ENCODE assay signal across 9 mouse cellular contexts in genomic region chr10:94249575-94250456, GRCm38 (mm10). TPM values are rescaled to one million over a fixed set of nuclear protein-coding genes. Genes with fewer than 3 reads are reported as not detected.
DNase-seq lines count a peak whose midpoint lies in the region; ATAC-seq and TF ChIP-seq lines count a peak whose summit lies in the region.
"Had no signal": no experiment of that assay in that cellular context is flagged by ENCODE, and none has a peak within 500 bp of the region (broad histone marks: within the 10 kb centered on the region; RNA-seq: fewer than 3 reads in every experiment).

No protein-coding gene starts in this region.

- 35% methylated on average over 22 of the region's 22 CpGs for WGBS in kidney, postnatal 0 days
- 48% methylated on average over 22 of the region's 22 CpGs for WGBS in forebrain, embryonic 13.5 days
- WGBS in hindbrain, embryonic 16.5 days, result 35% methylated on average over 22 of the region's 22 CpGs
- WGBS in midbrain, embryonic 12.5 days, result 50% methylated on average over 22 of the region's 22 CpGs

- TF ChIP-seq CTCF in kidney, postnatal 0 days (IDR thresholded peaks at IDR 0.05; ENCODE audit: low read depth), result no peak

- H3K9me3 ChIP-seq in kidney, postnatal 0 days (replicated peaks; ENCODE audit: low read length), result no peaks in the 10 kb centered on the region
- H3K9me3 ChIP-seq in forebrain, embryonic 13.5 days (replicated peaks), result no peaks in the 10 kb centered on the region
- H3K9me3 ChIP-seq in hindbrain, embryonic 16.5 days (ENCODE audit: control insufficient read depth, low read length), result no peaks in the 10 kb centered on the region
- no peaks in the 10 kb centered on the region for H3K9me3 ChIP-seq in midbrain, embryonic 12.5 days

- peak; percentile 83; the same call in 1 of the 2 replicates for ATAC-seq in kidney, postnatal 0 days (replicated peaks; ENCODE audit: low FRiP score, low read depth)
- peak; percentile 93 for ATAC-seq in forebrain, embryonic 13.5 days
- peak; percentile 77 for ATAC-seq in hindbrain, embryonic 16.5 days
- peak; percentile 86 for ATAC-seq in midbrain, embryonic 12.5 days (ENCODE audit: low FRiP score, low read depth)

- H3K36me3 ChIP-seq in kidney, postnatal 0 days (ENCODE audit: insufficient read depth, low read length), result no peaks in the 10 kb centered on the region
- no peaks in the 10 kb centered on the region for H3K36me3 ChIP-seq in forebrain, embryonic 13.5 days (ENCODE audit: poor library complexity, severe bottlenecking)
- H3K36me3 ChIP-seq in hindbrain, embryonic 16.5 days (ENCODE audit: control insufficient read depth, insufficient read depth, low read length), result no peaks in the 10 kb centered on the region
- H3K36me3 ChIP-seq in midbrain, embryonic 12.5 days, result no peaks in the 10 kb centered on the region

- no peak overlapping the region for H3K4me2 ChIP-seq in kidney, postnatal 0 days (ENCODE audit: low read length)
- peak overlapping the region; percentile 36; the same call in 1 of the 2 replicates for H3K4me2 ChIP-seq in forebrain, embryonic 13.5 days
- peak overlapping the region; percentile 38 for H3K4me2 ChIP-seq in hindbrain, embryonic 16.5 days (ENCODE audit: low read length)
- peak overlapping the region; percentile 37 for H3K4me2 ChIP-seq in midbrain, embryonic 12.5 days (replicated peaks)

- H3K27me3 ChIP-seq in kidney, postnatal 0 days (ENCODE audit: insufficient read depth, low read length), result no peaks in the 10 kb centered on the region
- no peaks in the 10 kb centered on the region for H3K27me3 ChIP-seq in forebrain, embryonic 13.5 days
- no peaks in the 10 kb centered on the region for H3K27me3 ChIP-seq in hindbrain, embryonic 16.5 days (replicated peaks; ENCODE audit: control insufficient read depth, insufficient read depth, low read length)
- H3K27me3 ChIP-seq in midbrain, embryonic 12.5 days, result no peaks in the 10 kb centered on the region

- DNase-seq in kidney, postnatal 0 days (ENCODE audit: low spot score), result peak; percentile 63
- DNase-seq in kidney, adult 11 months, result no peak
- peak; percentile 27 for DNase-seq in adrenal gland, postnatal 14 days
- DNase-seq in cerebellum, adult 9-11 months, result no peak
- DNase-seq in kidney, postnatal 36 days, result no peak

- H3K27ac ChIP-seq in kidney, postnatal 0 days, result no peak overlapping the region
- H3K27ac ChIP-seq in forebrain, embryonic 13.5 days, result peak overlapping the region; percentile 44; the same call in 1 of the 2 replicates
- no peak overlapping the region for H3K27ac ChIP-seq in hindbrain, embryonic 16.5 days (ENCODE audit: low read depth, low read length)
- peak overlapping the region; percentile 63 for H3K27ac ChIP-seq in midbrain, embryonic 12.5 days (replicated peaks)

- peaks cover 5% of the 10 kb centered on the region; the same call in 1 of the 2 replicates for H3K4me1 ChIP-seq in kidney, postnatal 0 days (replicated peaks; ENCODE audit: insufficient read depth, low read length)
- H3K4me1 ChIP-seq in forebrain, embryonic 13.5 days, result peaks cover 9% of the 10 kb centered on the region; the same call in 1 of the 2 replicates
- peaks cover 5% of the 10 kb centered on the region for H3K4me1 ChIP-seq in hindbrain, embryonic 16.5 days (ENCODE audit: control insufficient read depth, insufficient read depth, low read depth, low read length)
- peaks cover 9% of the 10 kb centered on the region for H3K4me1 ChIP-seq in midbrain, embryonic 12.5 days

- no peak overlapping the region for H3K9ac ChIP-seq in kidney, postnatal 0 days (ENCODE audit: low read depth, low read length)
- peak overlapping the region; percentile 30 for H3K9ac ChIP-seq in forebrain, embryonic 13.5 days
- H3K9ac ChIP-seq in hindbrain, embryonic 16.5 days (ENCODE audit: low read depth, low read length), result 0 out of 2 replicates have a peak overlapping the region, but pooled peaks have one; percentile 1
- H3K9ac ChIP-seq in midbrain, embryonic 12.5 days (replicated peaks), result no peak overlapping the region

- H3K4me3 ChIP-seq in kidney, postnatal 0 days (replicated peaks; ENCODE audit: low read depth, low read length), result no peak overlapping the region
- H3K4me3 ChIP-seq in forebrain, embryonic 13.5 days, result no peak overlapping the region
- no peak overlapping the region for H3K4me3 ChIP-seq in hindbrain, embryonic 16.5 days (ENCODE audit: low read length)
- H3K4me3 ChIP-seq in midbrain, embryonic 12.5 days, result no peak overlapping the region

RNA-seq across cellular contexts. Expression of gene Gm4792, which starts 48.7 kb away (rescaled TPM):
- polyA plus RNA-seq in kidney, postnatal 0 days (2015; fragmentation: Nextera tagmentation; extraction: Ambion mirVana), result not detected in 2 replicates
- total RNA-seq in adrenal gland, postnatal 14 days (2021), result not detected in 2 replicates
- 0.22 TPM in 1 of 2 replicates, not detected in the other for polyA plus RNA-seq in forebrain, embryonic 13.5 days (2015; fragmentation: Nextera tagmentation; extraction: Ambion mirVana)
- polyA plus RNA-seq in hindbrain, embryonic 16.5 days (2015; fragmentation: Nextera tagmentation; extraction: Ambion mirVana), result 0.42 and 0.49 TPM in 2 replicates
- polyA plus RNA-seq in midbrain, embryonic 12.5 days (2016; fragmentation: Nextera tagmentation; extraction: Ambion mirVana), result 0.48 TPM in 1 of 2 replicates, not detected in the other
- total RNA-seq: layer of hippocampus, postnatal 36 days had no signal

RNA-seq across cellular contexts. Expression of gene Ndufa12, which starts 51.3 kb away (rescaled TPM):
- 706 and 752 TPM in 2 replicates for polyA plus RNA-seq in kidney, postnatal 0 days (2015; fragmentation: Nextera tagmentation; extraction: Ambion mirVana)
- 479 and 503 TPM in 2 replicates for total RNA-seq in adrenal gland, postnatal 14 days (2021)
- polyA plus RNA-seq in forebrain, embryonic 13.5 days (2015; fragmentation: Nextera tagmentation; extraction: Ambion mirVana), result 376 and 416 TPM in 2 replicates
- 345 and 380 TPM in 2 replicates for polyA plus RNA-seq in hindbrain, embryonic 16.5 days (2015; fragmentation: Nextera tagmentation; extraction: Ambion mirVana)
- polyA plus RNA-seq in midbrain, embryonic 12.5 days (2016; fragmentation: Nextera tagmentation; extraction: Ambion mirVana), result 429 and 433 TPM in 2 replicates

Comparison
In these comparisons a context has a peak if more than half of its experiments do, and no peak if none do; other contexts are left out.
1. DNase-seq: peak in kidney, postnatal 0 days (single experiment) and adrenal gland, postnatal 14 days (single experiment); none in kidney, adult 11 months (single experiment), cerebellum, adult 9-11 months (single experiment) and kidney, postnatal 36 days (0 of 2).
2. H3K27ac ChIP-seq: peak in forebrain, embryonic 13.5 days (single experiment) and midbrain, embryonic 12.5 days (single experiment); none in kidney, postnatal 0 days (single experiment) and hindbrain, embryonic 16.5 days (single experiment).
3. H3K9ac ChIP-seq: peak in forebrain, embryonic 13.5 days (single experiment) and hindbrain, embryonic 16.5 days (single experiment); none in kidney, postnatal 0 days (single experiment) and midbrain, embryonic 12.5 days (single experiment).
4. Peak in every context shown above with its lines, with median percentiles within 50 percentile points of each other: ATAC-seq.